Mouse (Mus musculus) hindlimb bud, embryonic 11.5 days (tissue): ENCODE data around the gene Cxcl17.

ENCODE experiments used
- DNase-seq: peaks from one replicate; pipeline ENCODE4 v3.0.0-alpha.2; 2012; ENCODE audit warnings: low read depth, low spot score; ENCODE audit errors: extremely low spot score

The Cxcl17 gene

GRCm38 (mm10) chr7:25372441-25372840 is 40.2 kb downstream of the Cxcl17 start:
- no peak for DNase-seq

DNA sequence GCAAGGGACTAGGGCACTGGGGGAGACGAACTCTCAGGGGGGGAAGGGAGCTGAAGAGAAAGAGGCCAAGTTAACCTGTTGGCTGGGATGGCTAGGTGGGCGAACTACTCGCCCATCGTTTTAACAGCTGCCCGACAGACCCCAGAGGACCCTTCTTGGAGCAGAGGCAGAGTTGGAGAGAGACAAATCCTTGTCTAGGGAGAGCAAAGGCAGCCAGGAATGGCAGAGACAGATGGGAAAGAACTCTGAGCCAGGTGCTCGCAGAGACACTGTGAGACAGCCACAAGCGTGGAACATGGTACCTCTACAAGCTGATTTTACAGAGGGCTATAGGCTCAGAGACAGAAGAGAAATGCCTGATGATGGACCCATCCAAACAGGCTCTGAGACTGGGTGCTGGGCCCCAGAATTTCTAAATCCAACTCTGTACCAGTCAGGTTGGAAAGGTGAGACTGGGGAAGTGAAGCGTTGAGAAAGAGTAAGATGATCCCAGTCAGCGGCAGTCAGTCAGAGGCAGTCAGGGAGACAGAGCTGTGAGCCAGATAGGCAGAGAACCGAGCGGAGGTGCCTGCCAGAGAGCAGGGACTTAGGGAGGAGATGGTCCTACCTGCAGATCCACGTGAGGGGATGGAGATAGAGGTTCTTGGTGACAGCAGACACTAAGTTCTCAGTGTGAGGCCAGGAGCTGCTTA is 43.5 kb downstream of the Cxcl17 start, which contains the start of gene Cnfn:
TSS of gene Cnfn (minus strand) at position 667 of the 692 bp plus-strand sequence.
- DNase-seq = no peak

DNA sequence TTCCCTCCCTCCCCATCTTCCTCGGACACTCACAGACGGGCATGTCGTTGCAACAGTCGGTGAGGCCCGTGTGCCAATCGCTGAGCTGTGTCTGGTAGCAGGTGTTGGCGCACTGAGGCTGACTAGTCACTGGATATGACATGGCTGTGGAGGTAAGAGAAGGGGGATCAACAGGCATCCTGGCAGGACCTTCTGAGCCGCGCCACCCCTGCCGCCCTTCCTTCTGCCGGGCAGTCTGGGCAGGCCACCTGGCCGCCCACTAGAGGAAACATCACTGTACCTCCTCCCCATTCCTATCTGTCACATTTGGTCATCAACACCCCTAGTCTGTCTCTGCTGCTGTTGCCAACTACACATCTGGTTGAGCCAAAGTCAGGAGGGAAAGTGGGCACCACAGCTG is 44.4 kb downstream of the Cxcl17 start:
- no peak for DNase-seq

DNA sequence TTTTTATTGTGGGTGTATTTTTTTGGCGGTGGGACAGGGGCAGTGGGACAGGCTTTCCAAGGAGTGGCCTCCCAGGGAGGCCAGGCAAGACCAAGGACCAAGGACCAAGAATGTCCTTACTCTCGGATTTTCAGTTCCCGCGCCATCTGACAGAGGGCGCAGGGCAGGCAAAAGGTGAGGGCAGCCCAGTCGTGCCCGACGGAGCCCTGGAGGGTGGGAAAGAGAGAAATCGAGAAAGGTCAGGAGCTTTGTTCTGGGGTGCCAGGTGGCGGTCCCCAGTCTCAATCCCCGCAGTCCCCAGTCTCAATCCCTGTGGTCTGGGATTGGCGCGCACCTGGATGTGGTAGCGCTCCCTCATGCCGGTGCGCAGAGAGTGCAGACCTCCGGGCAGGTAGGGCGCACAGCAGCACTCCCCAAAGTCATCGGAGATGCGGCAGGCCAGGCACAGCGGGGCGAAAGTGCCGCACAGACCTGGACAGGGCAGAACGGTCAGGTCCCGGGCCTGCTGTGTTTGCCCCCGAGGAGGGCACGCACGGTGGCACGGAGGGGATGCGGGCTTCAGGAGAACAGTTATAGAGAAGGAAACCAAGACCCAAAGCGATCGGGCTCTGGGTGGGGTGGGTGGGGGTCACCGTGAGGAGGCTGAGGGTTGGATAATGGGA is 44.9 kb downstream of the Cxcl17 start:
- DNase-seq = no peak

GRCm38 (mm10) chr7:25365937-25366625 is 46.6 kb downstream of the Cxcl17 start:
- no peak for DNase-seq

DNA sequence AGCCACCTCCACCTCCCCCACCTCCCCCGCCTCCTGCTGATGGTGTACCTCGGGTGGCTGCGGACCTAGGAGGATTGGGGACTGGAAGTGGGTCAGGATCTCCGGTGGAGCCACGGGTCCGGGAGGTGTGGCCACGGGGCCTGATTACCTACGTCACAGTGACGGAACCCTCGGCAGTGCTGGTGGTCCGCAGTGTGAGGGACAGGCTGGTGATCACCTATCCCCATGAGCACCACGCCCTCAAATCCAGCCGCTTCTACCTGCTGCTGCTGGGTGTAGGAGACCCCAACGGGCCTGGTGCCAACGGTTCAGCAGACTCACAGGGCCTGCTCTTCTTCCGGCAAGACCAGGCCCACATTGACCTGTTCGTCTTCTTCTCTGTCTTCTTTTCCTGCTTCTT is 49.1 kb downstream of the Cxcl17 start:
- DNase-seq = no peak

DNA sequence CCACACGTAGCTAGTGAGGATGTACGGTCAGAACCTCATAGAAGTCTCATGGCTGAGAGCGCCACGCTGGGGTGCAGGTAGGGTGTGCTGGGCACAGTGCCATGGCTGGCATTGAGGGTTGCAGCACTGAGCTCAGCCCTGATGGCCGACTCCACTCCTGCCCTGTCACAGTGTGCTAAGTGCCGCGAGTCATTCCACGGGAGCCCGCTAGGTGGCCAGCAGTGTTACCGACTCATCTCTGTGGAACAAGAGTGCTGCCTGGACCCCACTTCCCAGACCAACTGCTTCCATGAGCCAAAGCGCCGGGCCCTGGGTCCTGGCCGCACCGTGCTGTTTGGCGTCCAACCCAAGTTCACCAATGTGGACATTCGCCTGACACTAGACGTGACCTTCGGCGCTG is 49.5 kb downstream of the Cxcl17 start:
- no peak for DNase-seq

- DNase-seq = no peak
Measured at GRCm38 (mm10) chr7:25358721-25359206, 53.9 kb downstream of the Cxcl17 start.
